Mouse (Mus musculus) gastrocnemius, postnatal 10 days (tissue): ENCODE measurements around the gene Trpc4. TPM values are rescaled to one million over a fixed set of nuclear protein-coding genes. Genes with fewer than 3 reads are reported as not detected.

Experiments
- DNase-seq: peaks from one replicate; pipeline ENCODE4 v3.0.0; 2021; ENCODE audit warnings: mixed read lengths
- long read RNA-seq, 2 experiments: library from polyadenylated mRNA; stranded (forward); transcript quantifications; one replicate each; pipeline ENCODE4 v2.0.0; 2021
- total RNA-seq, 2 experiments: library from RNA; stranded (reverse); gene quantifications; 2 replicates each; pipeline ENCODE4 v1.2.3; 2021

Trpc4 gene
- under 1 TPM; 0.38 to 0.50 TPM for total RNA-seq
- long read RNA-seq, experiment 1, partial matches to known transcripts = 0 of 3 reads
- long read RNA-seq, experiment 1, other reads (novel, unspliced or antisense) = 3 of 3 reads
- long read RNA-seq, experiment 2, partial matches to known transcripts = 0 of 1 reads
- long read RNA-seq, experiment 2, other reads (novel, unspliced or antisense) = 1 of 1 reads

DNA sequence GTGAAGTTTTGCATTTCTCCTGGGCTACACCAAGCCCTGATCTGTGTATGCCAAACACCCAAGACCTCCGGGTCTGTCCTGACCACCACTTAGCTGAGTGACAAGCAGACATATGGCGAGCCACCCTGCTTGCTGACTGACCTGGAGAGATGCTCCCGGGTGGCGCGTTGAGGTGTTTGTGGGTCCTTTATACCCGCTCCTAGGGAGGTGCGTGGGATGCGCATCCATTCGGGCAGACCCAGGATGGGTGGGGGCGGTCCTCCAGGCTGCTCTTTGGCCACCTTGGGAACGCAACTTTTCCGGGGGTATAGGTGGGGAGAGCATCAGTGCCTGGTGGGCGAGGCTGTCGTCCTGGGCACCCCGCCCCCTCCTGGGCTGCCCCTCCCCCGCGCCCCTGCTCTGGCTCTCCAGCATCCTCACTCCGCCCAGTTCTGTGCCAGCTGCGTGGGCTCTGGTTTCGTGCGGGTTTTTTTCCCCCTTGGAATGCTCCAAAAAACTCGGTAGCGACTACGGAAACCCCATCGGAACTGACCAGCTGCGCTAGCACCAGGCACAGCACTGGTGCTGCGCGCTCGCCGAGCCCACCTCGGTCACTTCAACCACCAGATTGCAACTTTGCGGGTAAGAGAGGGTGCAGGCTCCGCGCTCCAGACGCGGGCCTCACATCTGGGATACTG, at the start of gene Trpc4:
TSS of gene Trpc4 (plus strand) at position 397 of the 677 bp plus-strand sequence.
- DNase-seq = no peak

GRCm38 (mm10) chr3:54111489-54111888, 44.3 kb upstream of the Trpc4 start:
- no peak for DNase-seq

DNA sequence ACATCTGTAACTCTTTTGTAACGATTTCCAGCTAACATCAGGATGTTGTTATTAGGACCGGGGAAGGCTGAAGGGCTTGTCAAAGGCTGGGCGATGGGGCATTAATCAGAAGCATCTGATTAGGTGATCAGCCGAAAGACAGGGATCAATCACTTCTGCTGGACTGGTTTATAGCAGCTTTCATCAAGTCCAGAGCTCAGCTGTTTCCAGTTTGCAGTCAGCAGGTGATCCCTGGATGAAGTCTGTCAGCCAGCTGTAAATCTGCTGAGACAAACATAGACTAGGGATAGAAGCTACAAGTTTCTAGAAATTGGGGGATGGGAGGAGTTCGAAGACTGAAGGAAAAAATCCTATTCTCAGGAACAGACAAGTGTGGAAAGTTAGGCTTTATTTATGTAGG, 20.5 kb upstream of the Trpc4 start:
- no peak for DNase-seq

- no peak for DNase-seq
Measured at GRCm38 (mm10) chr3:54141376-54141775, 14.5 kb upstream of the Trpc4 start.

DNA sequence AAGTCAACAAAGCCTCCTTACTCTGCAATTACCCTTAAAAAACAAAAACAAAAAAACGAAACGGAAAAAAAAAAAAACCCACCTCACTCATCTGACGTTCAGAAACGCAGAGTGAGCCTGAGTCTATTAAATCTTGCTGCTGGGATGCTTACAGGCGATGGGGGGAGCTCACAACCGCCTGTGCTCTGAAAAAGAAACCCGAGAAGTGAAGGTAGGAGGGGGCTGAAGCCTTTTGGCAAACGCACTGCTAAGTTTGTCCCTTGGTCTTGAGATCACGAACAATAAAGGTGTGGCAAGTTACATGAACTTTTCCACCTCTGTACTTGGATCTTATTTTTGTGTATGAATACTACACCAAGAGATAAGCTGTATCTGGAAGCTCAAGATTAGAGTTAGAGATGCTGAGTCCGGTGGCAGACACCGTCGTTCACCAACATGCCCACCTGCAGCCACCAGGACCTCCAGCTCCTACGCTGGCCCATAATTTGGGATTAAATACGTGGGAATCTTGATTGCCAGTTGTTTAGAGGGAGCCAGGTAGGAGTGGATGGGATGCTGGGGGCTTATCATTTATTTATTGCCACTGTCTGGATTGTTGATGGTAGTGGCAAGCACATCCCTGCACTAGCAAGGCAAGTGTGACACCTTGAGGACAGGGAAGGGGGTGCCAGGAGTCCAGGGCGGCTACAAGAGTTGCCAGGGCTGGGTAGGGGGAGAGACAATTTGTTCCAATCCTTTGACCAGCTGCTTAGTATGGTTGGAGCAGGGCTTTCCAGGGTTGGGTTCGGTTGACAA, 794 bp upstream of the Trpc4 start:
- DNase-seq = no peak

DNA sequence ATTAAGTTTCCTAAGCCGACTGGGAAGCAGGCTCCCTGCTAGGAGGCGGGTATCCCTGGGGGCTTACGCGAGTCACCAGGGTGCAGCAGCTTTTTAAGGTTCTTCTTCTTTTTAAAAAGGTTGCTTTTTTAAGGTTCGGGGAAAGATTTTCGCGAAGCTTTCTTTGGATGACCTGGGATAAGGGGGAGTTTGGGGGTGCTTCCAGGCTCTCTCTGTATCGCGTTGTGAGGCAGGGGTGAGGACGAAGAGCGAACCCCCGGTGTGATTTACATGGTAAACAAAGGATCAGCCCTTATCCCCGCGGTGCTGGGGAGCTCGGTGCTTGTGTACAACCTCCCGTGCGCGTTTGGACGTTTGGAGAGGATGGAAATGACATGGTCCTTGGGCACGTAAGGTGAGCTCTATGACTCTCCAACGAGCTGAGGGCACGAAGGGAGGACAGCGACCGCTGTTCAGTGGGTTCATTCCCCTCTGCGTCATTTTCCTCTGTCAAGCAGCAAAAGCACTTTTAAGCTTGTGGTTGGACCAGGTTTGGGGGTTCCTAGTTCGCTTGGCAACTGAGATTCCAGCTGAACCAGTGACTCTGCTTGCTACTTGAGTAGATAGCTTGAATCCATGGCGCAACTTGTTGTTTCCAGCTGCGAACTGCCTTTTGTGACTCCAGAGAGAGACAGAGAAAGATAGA, 623 bp downstream of the Trpc4 start:
- DNase-seq = no peak

DNA sequence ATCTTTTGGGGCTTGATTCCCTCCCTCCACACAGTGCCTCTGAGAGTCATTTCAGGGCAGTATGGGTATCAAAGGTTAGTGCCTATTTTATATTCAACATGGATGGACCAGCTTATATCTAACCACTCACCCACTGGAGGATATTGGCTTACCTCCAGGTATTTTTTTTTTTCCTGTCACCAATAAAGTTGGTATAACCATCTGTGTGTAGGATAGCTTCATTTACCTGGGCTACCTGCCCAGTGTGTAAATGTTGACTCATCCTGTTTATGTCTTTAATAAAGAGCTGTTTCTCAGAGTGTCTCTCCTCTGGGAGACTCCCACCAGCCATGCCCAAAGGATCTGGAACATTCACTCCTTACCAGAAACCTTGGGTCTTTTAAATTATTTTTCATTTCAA, 14.9 kb downstream of the Trpc4 start:
- no peak for DNase-seq

- DNase-seq = no peak
Measured at GRCm38 (mm10) chr3:54177296-54177695, 21.5 kb downstream of the Trpc4 start.

DNA sequence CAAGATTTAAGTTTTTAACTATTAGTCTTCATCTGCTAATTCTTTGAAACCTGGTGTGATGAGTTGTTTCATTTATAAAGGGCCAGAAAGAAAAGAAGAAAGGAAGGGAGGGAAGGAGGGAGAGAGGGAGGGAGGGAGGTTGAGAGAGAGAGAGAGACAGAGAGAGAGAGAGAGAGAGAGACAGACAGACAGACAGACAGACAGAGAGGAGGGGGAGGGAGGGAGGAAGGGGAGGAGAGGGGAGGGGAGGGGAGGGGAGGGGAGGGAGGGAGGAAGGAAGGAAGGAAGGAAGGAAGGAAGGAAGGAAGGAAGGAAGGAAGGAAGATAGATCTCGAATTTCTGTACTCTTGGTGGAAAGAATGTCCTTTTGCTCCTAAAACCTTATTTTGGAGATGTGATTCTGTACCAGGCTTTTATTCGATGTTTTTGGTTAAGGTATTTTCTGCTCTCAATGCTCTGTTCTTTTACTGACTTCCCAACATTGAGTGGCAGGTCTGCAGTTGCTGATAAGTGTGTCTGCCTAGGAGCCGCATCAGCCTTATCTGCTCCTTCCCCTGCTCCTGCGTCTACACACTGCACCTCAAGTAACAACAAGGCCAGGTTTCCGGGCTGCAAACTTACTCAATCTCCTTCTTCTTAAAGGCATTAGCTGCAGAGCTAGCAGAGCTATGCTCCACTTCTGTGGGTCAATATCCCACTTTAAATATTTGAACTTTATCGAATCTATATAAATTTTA, 35.3 kb downstream of the Trpc4 start:
- DNase-seq = no peak

DNA sequence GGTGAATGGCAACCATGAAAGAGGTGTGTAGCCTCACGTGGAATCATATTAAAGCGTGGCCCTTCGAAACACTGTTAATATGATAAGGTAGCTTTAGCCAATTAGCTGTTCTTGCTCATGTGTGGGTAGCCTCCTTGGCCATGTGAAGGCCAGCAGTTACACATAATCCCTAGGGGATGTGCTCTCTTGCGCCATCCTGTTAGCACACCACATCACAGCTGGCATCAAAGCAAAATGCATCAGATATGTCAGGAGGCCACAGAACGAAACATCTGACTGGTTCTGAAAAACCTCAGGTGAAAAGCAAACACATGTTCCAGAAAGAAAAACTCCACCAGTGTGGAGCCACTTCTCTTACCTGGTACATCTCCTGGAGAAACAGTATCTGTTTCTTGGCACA, 45.4 kb downstream of the Trpc4 start:
- no peak for DNase-seq

DNA sequence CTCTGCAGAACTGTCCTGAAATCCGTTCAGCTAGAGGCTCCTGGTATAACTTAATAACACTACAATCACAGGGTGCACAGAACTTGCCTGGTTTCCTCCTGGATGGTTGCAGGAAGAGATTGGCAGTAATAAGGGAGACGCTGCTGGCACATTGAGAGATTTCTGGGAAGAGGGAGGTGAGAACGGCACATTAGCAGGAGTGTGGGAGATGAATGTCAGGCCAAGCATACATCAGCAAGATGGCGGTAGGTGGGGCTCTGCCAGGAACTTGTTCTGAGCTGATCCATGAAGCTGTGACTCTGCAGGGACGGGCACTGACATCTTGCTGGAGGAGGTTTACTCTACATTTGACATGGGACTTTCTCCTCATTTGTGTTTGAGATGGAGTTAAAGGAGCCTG, 48.6 kb downstream of the Trpc4 start:
- DNase-seq = no peak

DNA sequence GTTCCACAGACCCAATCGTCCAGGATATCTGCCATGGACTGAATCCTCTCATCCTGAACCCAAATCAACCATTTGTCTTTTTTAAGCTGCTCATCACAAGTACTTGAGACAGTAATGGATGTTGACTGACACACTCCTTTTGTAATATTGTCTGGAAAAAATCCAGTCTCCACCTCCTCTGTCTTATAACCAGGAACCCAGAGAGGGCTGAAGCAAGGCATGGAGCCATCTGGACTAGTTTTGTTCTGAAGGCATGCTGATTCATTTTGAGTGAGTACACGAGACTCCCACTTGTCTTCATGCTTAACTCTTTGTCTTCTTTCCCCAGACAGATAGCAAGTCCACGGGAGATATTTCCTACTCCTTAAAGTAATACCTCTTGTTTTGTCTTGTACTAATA, 54.3 kb downstream of the Trpc4 start:
- DNase-seq = no peak

DNA sequence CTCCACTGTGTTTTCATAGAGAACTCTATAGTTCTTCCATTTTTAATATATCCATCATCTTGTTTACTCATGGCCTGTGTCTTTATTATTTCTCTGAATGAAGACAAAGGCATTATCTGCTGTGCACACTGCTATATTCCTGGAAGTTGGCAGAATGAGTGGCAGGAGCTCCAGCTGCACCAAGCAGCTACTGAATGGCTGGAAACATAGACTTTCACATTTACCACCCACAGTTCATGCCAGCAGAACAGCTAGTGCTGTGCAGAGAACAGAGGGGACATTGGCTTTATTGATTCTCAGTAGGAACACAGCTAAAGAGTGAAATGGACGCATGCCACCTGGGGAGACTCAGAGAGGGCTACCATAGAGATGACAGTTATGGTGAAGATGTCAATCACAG, 55.6 kb downstream of the Trpc4 start:
- no peak for DNase-seq

DNA sequence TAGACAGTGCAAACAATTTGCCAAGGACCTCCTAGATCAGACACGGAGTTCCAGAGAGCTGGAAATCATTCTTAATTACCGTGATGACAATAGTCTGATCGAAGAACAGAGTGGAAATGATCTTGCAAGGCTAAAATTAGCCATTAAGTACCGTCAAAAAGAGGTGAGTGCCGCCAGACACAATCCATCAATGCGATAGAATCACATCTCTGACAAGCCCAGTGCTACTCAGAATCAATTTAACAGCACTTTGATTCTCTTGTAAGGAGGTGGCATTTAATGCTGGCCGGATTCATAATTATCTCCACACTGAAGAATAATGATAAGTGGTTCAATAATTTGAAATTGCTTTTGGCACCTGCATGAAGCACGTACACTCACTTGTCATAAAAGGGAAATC, 66.7 kb downstream of the Trpc4 start:
- DNase-seq = no peak

- DNase-seq = no peak
Measured at GRCm38 (mm10) chr3:54228463-54228862, 72.6 kb downstream of the Trpc4 start.

GRCm38 (mm10) chr3:54238891-54239290, 83.1 kb downstream of the Trpc4 start:
- DNase-seq = no peak

GRCm38 (mm10) chr3:54239426-54239825, 83.6 kb downstream of the Trpc4 start:
- DNase-seq = no peak

DNA sequence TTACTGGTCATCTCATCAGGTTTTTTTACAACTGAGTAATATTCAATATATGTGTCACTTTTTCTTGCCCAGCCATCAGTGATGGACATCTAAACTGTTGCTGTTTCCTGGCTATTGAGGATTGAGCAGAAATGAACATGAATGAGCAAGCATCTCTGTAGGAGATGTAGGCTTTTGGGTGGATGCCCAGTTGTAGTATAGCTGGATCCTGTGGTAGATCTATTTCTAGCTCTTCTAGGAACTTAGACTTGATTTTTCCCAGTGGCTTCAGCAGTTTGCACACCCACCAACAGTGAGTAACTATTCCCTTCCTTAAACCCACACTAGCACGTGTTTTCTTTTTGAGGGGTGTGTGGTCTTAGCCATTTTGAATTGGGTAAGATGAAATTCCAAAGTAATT, 87.3 kb downstream of the Trpc4 start:
- no peak for DNase-seq

- no peak for DNase-seq
Measured at GRCm38 (mm10) chr3:54244729-54245465, 89.1 kb downstream of the Trpc4 start.

GRCm38 (mm10) chr3:54246416-54246815, 90.6 kb downstream of the Trpc4 start:
- DNase-seq = no peak

DNA sequence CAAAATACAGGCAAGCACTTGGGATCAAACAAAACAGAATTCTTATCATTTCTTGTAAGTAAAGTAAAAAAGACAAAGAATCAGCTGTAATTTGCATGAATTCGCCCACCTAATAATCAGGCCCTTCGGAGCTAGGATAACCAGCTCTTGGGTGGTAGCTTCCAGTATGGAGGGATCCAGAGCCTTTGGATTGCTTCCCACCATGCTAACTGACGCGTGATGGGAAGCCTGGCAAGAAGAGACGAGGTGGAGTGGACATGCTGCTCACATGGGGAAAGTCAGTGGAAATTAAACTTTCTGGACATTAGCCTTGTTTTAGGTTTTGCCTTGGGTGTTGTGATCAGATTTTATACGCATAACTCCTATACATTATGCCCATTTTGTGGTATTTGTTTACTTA, 93.5 kb downstream of the Trpc4 start:
- no peak for DNase-seq

- DNase-seq = no peak
Measured at GRCm38 (mm10) chr3:54266943-54267342, 111.1 kb downstream of the Trpc4 start.
